Mouse (Mus musculus) T-cell, adult 2 months (primary cell): ENCODE results near the gene Cdkn1a.
"Not testable (repeated sequence)": the region's sequence is repeated elsewhere in the genome, so short reads cannot be mapped to it uniquely, and the experiment has no call there.

ENCODE experiments used
- DNase-seq: peaks from one replicate; pipeline ENCODE4 v3.0.0; 2022; ENCODE audit warnings: low spot score

Cdkn1a gene

DNA sequence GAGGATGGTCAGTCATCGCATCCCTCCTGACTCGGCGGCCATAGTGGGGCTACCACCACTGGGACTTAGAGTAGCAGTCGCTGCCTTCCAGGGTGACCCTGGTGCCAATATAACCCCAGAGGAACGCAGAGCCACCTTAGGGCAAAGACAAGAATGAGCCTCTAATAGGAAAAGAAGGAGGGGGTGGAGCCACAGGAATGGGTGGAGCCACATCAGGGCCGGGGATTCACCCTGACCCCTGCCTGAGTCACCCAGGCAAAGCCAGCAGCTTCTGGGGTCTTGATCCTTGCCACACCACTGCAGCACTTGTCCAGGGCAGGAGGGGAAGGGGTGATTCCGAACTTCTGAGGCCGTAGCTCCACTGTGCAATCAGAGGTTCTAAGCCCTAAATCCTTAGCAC is 7.2 kb upstream of the Cdkn1a start:
- DNase-seq: no peak

DNA sequence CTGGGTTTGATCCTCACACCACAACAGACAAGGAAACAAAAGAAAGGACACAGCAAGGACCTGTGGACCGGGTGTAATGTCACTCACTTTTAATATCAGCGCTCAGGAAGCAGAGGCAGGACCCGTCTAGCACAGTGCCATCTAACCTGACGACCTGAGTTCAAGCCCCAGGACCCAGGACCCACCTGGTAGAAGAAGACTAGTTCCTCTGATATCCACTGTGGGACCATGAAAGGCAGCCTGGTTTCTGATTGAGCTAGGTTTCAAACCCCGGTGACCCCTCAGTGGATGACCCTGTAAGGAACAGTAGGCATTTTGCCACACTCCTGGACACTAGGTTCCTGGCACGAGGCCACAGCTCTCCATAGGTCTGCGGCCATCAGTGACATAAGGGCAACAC is 6.1 kb upstream of the Cdkn1a start:
- no peak for DNase-seq

DNA sequence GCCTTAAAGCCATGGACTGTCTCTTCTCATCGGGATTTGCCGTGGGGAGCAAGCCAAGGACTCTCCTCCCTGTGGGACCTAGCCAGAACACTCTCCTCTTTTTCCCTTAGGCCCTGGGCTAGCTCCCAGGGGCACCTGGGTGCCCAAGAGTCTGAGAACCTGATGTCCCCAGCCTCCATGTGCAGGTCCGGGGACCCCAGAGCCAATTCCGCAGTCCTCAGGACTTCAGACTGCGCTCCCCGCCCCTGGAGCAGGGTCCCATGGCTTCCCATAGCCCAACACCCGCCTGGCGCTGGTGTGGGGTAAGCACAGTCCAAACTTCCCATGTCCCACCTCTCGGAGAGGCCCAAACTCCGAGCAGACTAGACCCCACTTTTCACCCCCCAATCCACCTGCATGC is 5.5 kb upstream of the Cdkn1a start:
- DNase-seq: no peak

DNA sequence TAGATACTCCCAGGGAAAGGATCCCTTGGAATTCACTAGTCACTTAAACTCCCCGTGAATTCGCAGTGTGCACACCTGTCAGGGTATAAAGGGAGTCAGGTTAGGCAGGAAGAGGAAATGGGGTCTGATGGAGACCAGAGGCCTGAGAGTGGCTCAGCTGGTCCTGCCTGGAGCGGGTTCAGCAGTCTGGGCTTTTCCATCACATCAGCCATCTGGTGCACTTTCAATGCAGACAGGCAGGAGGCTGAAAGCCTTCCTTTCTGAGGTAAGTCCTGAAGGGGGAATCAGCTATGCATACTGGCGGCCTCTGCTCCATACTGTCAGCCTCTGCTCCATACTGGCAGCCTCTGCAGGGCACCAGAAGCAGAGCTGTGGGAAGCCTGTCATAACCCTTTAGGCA is 3.9 kb upstream of the Cdkn1a start:
- no peak for DNase-seq

DNA sequence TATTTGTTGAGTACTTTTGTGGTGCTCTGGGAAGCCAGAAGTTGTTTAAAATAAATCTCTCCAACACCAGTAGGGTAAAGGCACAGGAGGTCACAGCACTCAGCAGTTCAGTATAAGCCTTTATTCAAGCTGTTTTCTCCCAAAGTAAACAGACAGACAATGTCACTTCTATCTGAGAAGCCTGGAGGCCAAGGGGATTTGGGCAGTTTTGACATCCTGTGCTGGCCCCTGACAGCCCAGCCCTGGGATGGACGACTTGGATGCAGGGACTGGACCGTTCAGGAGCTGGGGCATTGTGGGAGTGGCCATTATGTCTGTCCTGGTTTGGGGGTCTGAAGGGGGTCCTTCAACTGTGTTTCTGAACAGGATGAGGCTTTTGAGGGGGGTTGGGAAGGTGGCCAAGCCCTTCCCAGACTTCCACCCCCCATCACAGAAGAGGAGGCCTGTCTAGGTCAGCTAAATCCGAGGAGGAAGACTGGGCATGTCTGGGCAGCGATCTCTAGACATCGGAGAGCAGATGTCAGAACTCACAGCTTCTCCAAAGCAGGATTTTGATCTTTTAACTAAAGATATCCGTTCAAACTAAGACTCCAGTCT is 670 bp downstream of the Cdkn1a start:
- DNase-seq: no peak

DNA sequence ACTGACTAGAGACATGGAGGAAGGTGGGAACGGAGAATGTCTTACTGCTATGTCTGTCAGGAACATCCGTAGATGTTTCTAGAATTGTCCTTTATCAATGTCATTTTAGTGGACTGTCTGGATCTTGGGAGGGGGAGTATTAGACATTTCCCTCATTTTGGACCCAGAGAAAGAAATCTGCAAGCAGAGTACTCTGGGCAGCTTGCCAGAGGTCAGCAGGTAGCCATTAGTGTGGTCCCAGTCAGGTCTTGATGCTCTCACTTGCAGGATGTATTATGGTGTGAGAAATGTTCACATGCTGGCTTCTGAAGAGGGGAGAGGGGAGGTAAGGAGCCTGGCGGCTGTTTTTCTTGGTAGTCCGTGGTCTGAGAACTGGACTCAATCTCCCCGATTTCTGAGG is 1.7 kb downstream of the Cdkn1a start:
- no peak for DNase-seq

DNA sequence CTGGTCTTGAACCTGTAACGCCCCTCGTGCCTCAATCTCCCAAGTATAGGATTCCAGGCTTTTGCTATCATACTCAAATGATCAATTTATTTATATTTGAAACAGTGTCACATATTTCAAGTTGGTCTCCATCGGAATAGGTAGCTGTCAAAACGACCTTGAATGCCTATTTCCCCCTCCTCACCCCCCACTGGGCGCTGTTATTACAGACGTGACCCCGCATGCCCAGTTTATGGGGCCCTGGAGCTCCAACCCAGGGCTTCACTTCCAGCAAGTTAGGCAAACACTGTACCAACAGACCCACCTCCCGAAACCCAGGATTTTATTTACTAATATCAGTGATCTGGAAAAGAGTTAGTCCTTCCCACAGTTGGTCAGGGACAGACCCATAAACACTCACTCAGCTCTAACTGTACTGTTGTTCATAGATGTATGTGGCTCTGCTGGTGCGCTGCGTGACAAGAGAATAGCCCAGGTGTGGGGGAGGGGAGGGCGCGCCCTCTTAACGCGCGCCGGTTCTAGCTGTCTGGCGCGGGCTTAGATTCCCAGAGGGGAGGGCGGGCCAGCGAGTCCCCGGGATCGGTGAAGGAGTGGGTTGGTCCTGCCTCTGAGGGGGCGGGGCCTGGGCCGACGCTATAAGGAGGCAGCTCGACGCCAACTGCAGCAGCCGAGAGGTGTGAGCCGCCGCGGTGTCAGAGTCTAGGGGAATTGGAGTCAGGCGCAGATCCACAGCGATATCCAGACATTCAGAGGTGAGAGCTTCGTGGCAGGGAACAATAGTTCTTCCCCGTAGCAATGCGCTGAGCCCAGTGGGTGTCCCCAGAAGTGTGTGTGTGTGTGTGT is 2.6 kb downstream of the Cdkn1a start:
- peak; percentile 71 for DNase-seq

DNA sequence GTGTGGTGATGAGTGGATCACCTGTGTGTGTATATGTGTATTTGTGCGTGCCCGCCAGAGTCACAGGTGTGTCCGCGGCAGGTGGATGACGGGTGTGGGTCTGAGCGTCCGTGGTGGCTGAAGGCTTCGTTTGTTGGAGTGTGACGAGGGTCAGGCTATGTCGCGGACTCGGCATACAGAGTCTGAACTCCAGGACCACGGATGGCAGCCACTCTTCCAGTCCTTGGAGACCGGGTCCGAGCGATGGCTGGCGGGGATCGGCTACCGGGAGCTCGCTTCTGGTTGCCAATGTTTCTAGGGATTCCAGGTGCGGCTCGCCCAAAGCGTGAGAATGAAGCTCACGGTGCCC is 3.2 kb downstream of the Cdkn1a start:
- DNase-seq: no peak

DNA sequence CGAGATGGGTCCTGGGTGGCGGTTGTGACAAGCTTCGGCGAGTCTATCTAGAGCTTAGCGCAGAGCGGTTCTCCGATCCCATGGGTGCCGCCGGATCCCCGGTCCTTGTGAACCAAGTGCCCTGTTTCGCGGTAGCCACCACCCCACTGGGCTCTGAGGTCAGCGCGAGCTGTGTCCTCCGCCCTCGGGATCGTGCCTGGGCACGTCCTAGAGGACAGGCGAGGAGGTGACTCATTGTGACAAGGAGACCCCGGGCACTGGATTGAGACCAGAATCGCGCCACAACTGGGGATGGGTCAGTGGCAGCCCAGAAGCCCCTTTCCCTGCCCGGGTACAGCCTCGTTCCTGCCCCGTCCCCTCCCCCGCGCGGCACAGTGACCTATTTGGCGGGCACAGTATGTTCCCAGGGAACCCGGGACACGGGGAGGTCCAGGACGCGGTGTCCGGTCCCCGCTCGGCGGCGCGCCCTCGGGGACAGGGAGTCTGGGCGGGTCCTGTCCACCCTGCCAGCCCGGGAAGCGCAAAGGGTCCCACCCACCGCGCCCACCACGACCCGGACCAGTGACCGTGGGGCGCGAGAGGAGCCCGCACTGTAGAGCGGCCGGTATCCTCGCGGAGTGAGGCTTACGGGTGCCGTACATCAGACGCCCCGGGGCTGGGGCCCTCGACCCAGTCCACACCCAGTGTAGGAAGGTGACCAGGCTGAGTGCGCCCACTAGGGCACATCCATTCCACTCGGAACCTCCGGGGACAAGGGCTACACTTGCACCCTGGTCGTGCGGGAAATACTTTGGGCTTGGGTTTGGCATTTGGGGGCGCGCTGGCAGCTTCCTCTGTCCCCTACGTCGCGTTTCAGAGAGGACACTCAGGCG is 3.8 kb downstream of the Cdkn1a start:
- peak; percentile 18 for DNase-seq

DNA sequence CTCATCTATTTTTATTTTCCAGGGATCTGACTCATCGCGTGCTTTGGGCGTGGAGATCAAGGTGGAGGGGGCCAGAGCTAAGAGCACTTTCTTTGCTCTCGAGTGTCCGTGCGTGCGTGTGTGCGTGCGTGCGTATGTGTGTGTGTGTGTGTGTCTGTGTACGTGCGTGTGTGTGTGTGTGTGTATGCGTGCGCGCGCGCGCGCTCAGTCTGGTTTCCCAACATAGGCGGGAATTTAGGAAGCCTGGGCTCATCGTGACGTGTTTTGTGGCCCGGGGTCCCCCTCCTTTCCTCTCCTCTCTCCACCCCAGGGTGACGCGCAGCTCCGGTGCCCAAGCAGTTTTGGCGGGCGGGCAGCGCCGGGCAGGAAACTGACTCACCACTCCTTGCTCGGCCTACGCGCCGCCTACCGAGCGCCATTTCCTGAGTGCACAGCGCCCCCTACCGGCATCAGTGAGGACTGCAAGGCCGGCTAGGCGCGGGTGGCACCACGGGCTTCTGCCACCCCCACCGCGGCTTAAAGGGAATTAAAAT is 4.5 kb downstream of the Cdkn1a start:
- DNase-seq: peak; percentile 95

DNA sequence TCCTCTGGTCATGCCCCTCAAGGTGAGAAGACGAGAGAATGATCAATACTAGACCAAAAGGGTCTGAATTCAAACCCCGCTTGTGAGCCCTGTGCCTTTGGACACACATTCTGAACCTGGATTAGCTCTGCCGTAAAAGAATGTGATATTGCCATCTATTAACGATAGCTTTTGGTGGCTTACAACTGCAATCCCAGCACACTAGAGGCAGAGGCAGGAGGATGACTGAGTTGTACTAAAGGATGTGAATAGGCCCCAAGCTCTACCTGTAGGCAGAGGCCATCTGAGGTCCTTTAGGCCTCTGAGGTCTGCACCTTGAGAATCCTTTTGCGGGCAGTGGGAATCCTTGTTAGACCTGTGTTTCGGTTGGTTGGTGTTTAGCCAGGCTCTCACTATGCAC is 5.5 kb downstream of the Cdkn1a start:
- no peak for DNase-seq

DNA sequence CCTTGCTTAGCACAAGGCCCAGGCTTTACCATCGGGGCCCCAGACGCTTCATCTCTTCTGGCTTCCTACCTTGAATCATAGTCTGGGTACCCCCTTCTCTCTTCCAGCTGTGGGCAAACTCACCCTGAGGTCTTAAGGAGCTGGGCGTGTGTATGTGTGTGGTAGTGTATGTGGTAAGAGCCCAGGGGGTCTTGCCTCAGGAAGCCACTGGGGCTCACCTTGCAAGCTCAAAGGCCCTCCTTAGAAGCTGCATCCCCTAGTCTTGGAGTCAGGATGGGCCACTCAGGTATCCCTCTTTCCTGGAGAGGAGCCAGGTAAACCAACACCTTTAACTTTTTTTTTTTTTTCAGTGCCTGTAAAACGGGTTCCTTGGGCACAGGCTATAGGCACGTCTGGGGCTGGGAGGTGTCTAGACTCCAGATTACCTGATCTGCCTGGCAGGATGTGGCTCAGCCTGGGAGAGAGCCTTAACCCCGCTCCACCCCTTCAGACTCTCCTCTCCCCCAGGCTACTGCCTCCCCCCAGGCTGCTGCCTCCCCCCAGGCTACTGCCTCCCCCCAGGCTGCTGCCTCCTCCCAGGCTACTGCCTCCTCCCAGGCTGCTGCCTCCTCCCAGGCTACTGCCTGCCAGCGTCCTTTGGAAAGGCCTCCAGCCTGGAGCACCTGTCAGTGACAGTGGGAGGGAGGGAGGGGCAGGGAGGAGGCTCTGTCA is 6.2 kb downstream of the Cdkn1a start:
- no peak for DNase-seq

DNA sequence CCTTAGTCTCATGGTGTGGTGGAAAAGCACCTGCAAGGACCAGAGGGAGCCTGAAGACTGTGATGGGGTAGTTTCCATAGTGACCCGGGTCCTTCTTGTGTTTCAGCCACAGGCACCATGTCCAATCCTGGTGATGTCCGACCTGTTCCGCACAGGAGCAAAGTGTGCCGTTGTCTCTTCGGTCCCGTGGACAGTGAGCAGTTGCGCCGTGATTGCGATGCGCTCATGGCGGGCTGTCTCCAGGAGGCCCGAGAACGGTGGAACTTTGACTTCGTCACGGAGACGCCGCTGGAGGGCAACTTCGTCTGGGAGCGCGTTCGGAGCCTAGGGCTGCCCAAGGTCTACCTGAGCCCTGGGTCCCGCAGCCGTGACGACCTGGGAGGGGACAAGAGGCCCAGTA is 7.5 kb downstream of the Cdkn1a start:
- no peak for DNase-seq

DNA sequence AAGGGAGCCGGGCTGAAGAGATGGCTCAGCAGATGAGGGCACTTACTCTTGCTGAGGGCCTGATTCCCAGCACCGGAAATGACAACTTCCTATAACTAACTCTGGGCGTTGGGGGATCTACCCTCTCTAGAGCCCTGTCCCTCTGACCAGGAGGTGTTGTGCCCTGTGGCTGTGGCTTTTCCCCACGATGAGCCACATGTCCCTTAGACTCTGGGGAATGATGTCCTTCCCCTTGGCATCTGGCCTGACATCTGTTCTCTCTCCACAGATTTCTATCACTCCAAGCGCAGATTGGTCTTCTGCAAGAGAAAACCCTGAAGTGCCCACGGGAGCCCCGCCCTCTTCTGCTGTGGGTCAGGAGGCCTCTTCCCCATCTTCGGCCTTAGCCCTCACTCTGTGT is 8.3 kb downstream of the Cdkn1a start:
- DNase-seq: no peak

DNA sequence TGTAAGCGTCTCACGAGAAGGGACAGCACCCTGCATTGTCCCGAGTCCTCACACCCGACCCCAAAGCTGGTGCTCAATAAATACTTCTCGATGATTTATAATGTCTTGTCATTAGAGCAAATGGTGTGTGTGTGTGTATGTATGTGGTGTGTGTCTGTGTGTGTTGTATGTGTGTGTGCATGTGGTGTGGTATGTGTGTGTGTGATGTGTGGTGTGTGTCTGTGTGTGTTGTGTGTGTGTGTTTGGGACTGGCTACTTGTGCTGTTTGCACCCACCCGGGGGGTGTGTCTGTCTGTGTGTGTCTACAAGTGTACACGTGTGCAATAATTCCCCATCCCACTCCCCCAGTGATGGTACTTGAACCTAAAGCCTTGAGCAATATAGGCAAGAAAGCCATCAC is 9.9 kb downstream of the Cdkn1a start:
- DNase-seq: no peak

DNA sequence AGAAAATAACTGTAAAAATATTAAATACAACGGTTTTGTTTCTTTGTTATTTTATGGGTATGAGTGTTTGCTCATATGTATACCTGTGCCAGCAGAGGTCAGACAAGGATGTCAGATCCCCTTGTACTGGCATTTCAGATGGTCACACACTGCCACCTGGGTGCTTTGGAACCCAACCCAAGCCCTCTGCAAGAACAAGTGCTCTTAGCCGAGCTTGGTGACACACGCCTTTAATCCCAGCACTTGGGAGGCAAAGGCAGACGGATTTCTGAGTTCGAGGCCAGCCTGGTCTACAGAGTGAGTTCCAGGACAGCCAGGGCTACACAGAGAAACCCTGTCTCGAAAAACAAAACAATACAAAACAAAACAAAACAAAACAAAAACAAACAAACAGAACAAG is 19.6 kb downstream of the Cdkn1a start:
- not testable (repeated sequence) for DNase-seq

DNA sequence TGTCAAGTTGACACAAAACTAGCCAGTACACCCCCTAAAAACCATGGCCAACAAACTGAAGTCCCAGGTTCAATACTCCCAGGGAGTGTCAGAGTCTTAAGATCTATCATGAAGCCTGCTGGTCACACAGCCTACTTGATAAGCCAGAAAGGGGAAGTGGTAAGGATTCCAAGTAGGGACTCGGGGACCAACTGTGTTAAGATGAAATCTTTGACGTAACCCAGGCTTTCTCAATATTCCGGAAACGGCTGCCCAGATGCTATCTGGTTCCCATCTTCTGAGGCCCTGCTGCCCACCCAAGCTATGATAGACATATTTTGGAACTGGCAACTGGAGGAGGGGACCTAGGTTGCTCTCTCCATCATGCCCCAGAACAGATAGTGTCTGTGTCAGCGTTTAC is 20.6 kb downstream of the Cdkn1a start:
- no peak for DNase-seq

DNA sequence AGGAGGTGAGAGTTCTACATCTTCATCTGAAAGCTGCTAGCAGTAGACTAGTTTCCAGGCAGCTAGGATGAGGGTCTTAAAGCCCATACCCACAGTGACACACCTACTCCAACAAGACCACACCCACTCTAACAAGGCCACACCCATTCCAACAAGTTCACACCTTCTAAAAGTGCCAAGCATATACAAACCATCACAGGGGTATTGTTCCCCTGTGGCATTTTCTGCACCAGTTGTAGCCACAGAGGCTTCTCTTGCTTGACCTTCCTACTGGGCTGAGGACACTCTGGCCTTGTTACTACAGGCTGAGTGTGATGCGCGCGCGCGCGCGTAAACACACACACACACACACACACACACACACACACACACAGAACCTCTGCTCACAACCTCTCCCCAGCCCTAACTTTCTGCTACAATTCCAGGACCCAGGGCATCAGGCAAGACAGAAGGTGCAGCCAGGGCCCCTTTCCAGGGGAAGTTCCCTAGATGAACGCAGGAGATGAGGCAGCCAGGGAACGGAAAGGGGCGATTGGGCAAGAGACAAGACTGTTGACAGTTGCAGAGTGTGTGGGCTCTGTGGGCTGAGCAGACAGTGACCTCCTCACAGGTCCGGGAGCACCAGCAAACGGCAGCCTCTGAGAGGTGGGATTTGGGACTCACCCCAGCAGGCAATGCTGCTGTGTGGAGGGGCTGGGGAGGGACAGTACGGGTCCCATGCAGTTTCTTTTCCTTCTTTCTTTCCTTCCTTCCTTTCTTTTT is 23.0 kb downstream of the Cdkn1a start, which contains the start of gene Rab44:
Gene Rab44 (plus strand): TSS at position 555 of the 762 bp plus-strand sequence.
- no peak for DNase-seq

DNA sequence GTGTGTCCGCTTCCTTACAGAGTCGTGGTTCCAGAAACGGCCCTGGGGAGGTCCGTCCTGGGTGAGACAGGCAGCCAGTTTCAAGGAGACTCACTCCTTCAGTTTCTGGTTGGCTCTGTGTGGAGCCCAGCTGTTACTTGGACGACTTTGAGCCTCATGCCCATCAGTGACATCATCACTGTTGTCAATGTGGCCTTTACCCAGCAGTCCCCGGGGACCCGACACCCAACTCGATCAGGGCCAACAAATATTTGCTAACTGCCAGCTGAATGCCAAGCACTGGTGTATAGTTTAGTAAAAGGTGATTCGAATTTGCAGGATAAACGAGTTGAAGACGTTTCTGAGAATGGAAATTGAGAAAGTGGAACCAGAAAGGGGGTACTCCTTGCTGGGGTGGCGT is 25.2 kb downstream of the Cdkn1a start:
- DNase-seq: no peak

DNA sequence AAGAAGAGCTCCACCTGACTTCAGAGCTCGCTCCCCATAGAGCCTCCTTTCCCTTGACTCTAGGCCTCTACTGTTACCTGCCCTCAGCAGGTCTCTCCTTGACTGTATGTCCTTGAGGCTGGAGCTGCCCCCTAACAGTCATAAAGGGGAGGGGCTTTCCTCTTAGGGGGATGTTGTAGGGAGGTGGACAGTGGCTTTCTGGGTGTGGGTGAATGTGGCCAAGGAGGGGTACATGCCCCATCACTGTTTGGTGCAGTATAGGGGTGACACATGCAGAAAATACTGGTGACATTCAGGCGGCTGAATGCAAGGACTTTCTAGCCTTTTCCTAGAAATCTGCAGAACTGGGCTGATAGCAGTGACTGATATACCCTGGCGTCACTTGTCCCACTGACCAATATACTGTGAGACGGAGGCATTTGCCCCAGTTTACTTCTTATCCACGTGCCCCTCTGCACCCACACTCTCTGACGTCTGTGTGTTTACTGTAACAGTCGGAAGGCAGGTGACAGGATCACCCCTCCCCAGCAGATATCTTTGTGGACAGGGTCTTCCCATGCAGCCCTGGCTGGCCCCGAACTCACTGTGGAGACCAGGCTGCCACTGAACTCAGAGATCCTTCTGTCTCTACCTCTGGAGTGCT is 26.4 kb downstream of the Cdkn1a start:
- no peak for DNase-seq

DNA sequence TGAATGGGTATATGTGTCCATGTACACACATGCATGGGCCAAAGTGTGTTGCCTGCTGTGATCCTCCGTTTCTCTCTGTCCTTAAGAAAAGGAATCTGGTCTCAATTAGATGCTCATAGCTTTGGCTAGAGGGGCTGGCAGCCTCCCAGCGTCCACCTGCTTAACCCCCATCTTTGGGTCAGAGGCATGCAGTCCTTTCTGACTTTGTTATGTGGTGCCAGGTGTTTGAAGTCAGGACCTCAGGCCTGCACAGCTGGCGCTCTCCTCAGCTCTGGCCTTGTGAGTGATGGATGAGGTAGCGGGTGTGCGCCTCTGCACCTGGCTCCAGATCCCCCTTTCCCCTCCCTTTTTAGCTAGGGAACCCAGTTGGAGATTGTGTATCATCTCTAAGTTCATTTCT is 27.3 kb downstream of the Cdkn1a start:
- DNase-seq: no peak
